Mouse (Mus musculus): Measurements from ENCODE around the gene Doc2b.

Doc2b gene

GRCm38 (mm10) chr11:75796029-75796445, at the start of gene Doc2b:
Gene Doc2b, minus strand, starts transcription at chr11:75796049.
- in situ Hi-C loops (cut with MboI, MseI), result no loop called here

- in situ Hi-C loops (cut with MboI, MseI), result no loop called here
These were observed 47.2 kb upstream of the Doc2b start for GRCm38 (mm10) chr11:75842904-75843619.

- in situ Hi-C loops (cut with MboI, MseI), result no loop called here
These were observed 45.7 kb upstream of the Doc2b start for GRCm38 (mm10) chr11:75841503-75841902.

GRCm38 (mm10) chr11:75839536-75840430, 43.9 kb upstream of the Doc2b start:
- in situ Hi-C loops (cut with MboI, MseI), result no loop called here

GRCm38 (mm10) chr11:75838861-75839426, 43.1 kb upstream of the Doc2b start:
- in situ Hi-C loops (cut with MboI, MseI), result no loop called here

GRCm38 (mm10) chr11:75836240-75836610, 40.4 kb upstream of the Doc2b start:
- in situ Hi-C loops (cut with MboI, MseI), result no loop called here

- in situ Hi-C loops (cut with MboI, MseI), result no loop called here
These were observed 39.9 kb upstream of the Doc2b start for GRCm38 (mm10) chr11:75835587-75836239.

GRCm38 (mm10) chr11:75833081-75833480, 37.2 kb upstream of the Doc2b start:
- in situ Hi-C loops (cut with MboI, MseI), result no loop called here

- in situ Hi-C loops (cut with MboI, MseI), result no loop called here
These were observed 34.5 kb upstream of the Doc2b start for GRCm38 (mm10) chr11:75830386-75830785.

GRCm38 (mm10) chr11:75827414-75827813, 31.6 kb upstream of the Doc2b start:
- in situ Hi-C loops (cut with MboI, MseI), result loop anchor here (10.0 kb wide), 1 partner anchor 1487 kb away; no protein-coding TSS in a partner anchor

- in situ Hi-C loops (cut with MboI, MseI), result loop anchor here (10.0 kb wide), 1 partner anchor 1491 kb away; no protein-coding TSS in a partner anchor
These were observed 27.7 kb upstream of the Doc2b start for GRCm38 (mm10) chr11:75823506-75823905.

GRCm38 (mm10) chr11:75813085-75813484, 17.2 kb upstream of the Doc2b start:
- in situ Hi-C loops (cut with MboI, MseI), result no loop called here

- in situ Hi-C loops (cut with MboI, MseI), result no loop called here
These were observed 16.1 kb upstream of the Doc2b start for GRCm38 (mm10) chr11:75811900-75812299.

- in situ Hi-C loops (cut with MboI, MseI), result no loop called here
These were observed 14.7 kb upstream of the Doc2b start for GRCm38 (mm10) chr11:75810526-75810925.

- in situ Hi-C loops (cut with MboI, MseI), result no loop called here
These were observed 11.6 kb upstream of the Doc2b start for GRCm38 (mm10) chr11:75807486-75807885.

GRCm38 (mm10) chr11:75801771-75802550, 6.1 kb upstream of the Doc2b start:
- in situ Hi-C loops (cut with MboI, MseI), result no loop called here

- in situ Hi-C loops (cut with MboI, MseI), result no loop called here
These were observed 5.5 kb upstream of the Doc2b start for GRCm38 (mm10) chr11:75801369-75801768.

GRCm38 (mm10) chr11:75796536-75797246, 842 bp upstream of the Doc2b start:
- in situ Hi-C loops (cut with MboI, MseI), result no loop called here

GRCm38 (mm10) chr11:75795321-75795636, 570 bp downstream of the Doc2b start:
- in situ Hi-C loops (cut with MboI, MseI), result no loop called here

GRCm38 (mm10) chr11:75794602-75795320, 1.1 kb downstream of the Doc2b start:
- in situ Hi-C loops (cut with MboI, MseI), result no loop called here
